Mouse (Mus musculus) forebrain, embryonic 13.5 days (tissue): ENCODE measurements at regions not wholly inside any gene's neighbourhood (a gene's known extent, or its start where the extent isn't known, plus 50 kb on each side); places are given as distances from the start of the nearest gene placed in this dataset.

Experiments
- ATAC-seq: fragments of 200-750 bp; cut with Nextera tagmentation; 2 replicates; pipeline ENCODE4 v1.8.0; 2017
- H3K27ac ChIP-seq: fragments of 300-500 bp; sonication (generic); 2 replicates; pipeline ENCODE4 v1.5.1; 2015; ENCODE audit warnings: inconsistent platforms, mild to moderate bottlenecking, moderate library complexity
- H3K27me3 ChIP-seq: fragments of 300-500 bp; sonication (generic); 2 replicates; pipeline ENCODE4 v1.6.1; 2015; ENCODE audit warnings: mild to moderate bottlenecking, inconsistent platforms
- H3K36me3 ChIP-seq: fragments of 300-500 bp; sonication (generic); 2 replicates; pipeline ENCODE4 v1.6.1; 2015; ENCODE audit warnings: mild to moderate bottlenecking, inconsistent platforms; ENCODE audit not compliant: poor library complexity, severe bottlenecking
- H3K4me1 ChIP-seq: fragments of 300-500 bp; sonication (generic); 2 replicates; pipeline ENCODE4 v1.6.1; 2015; ENCODE audit warnings: inconsistent platforms
- H3K4me2 ChIP-seq: fragments of 300-500 bp; sonication (generic); 2 replicates; pipeline ENCODE4 v1.6.1; 2015; ENCODE audit warnings: inconsistent platforms, mild to moderate bottlenecking, moderate library complexity
- H3K4me3 ChIP-seq: fragments of 300-500 bp; sonication (generic); 2 replicates; pipeline ENCODE4 v1.5.1; 2015; ENCODE audit warnings: mild to moderate bottlenecking, inconsistent platforms
- H3K9ac ChIP-seq: fragments of 300-500 bp; sonication (generic); 2 replicates; pipeline ENCODE4 v1.6.1; 2015; ENCODE audit warnings: mild to moderate bottlenecking, inconsistent platforms
- H3K9me3 ChIP-seq: fragments of 300-500 bp; sonication (generic); replicated peaks from 2 replicates; pipeline ENCODE4 v1.6.1; 2016; ENCODE audit warnings: inconsistent platforms
- WGBS: fragments of 180-500 bp; shearing (Covaris S2); methylation state at CpG from one replicate; pipeline ENCODE4 v1.1.7; 2015; 5-methylcytosine and 5-hydroxymethylcytosine counted together

GRCm38 (mm10) chr4:127747876-127748275 is 222.9 kb downstream of the CK137956 start:
- no peaks in the 10 kb centered on the region for H3K27me3 ChIP-seq
- no peak overlapping the region for H3K4me2 ChIP-seq
- H3K27ac ChIP-seq = no peak overlapping the region
- WGBS = 84% methylated on average over 5 of the region's 5 CpGs
- ATAC-seq = no peak
- no peaks in the 10 kb centered on the region for H3K36me3 ChIP-seq
- H3K4me1 ChIP-seq = no peaks in the 10 kb centered on the region
- peaks cover 3% of the 10 kb centered on the region; the same call in 1 of the 2 replicates for H3K9me3 ChIP-seq
- H3K4me3 ChIP-seq = no peak overlapping the region
- no peak overlapping the region for H3K9ac ChIP-seq

DNA sequence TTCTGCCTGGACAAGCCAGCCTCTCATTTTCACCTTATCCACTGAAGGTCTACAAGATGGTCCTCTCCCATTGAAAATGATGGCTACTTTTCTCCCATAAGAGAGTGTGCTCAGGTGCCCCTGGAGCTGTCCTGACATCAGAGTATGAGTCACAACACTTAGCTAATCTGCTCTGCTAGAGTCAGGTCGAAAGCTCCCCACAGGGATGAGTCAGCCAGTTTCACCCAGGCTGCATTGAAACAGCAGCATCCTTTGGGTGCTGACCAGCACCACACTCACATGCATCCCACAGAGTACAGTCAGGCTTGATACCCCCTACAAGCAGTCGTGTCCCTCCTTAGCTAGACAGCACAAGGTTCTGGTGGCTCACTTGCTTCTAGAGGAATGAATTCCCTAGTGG is 234.0 kb downstream of the CK137956 start:
- Histone ChIP-seq H3K9ac (no peak overlapping the region), H3K27me3 (no peaks in the 10 kb centered on the region), H3K4me1 (peaks cover 13% of the 10 kb centered on the region), H3K36me3 (no peaks in the 10 kb centered on the region), H3K9me3 (no peaks in the 10 kb centered on the region), H3K4me3 (no peak overlapping the region), H3K4me2 (no peak overlapping the region), H3K27ac (no peak overlapping the region)
- 79% methylated on average over 2 of the region's 2 CpGs for WGBS
- no peak for ATAC-seq

DNA sequence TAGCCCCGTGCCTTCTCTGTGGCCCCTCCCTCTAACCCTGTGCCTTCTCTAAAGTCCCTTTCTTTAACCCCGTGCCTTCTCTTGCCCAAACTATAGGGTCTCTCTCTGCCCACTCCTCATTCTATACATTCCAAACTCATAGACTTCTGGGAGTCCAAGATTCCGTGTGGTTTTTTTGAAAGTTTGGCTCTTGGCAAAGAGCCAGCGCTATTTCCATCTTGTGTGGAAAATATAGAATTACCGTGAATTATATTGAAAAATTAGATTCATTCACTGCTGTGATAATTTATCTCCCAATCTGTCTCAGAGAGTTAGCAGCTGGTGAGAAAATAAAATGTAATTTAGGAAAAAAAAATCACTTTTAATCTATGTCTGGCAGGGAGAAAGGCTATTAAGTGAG is 234.6 kb downstream of the CK137956 start:
- ATAC-seq = no peak
- no peak overlapping the region for H3K27ac ChIP-seq
- H3K4me1 ChIP-seq = peaks cover 15% of the 10 kb centered on the region
- no peaks in the 10 kb centered on the region for H3K27me3 ChIP-seq
- no peak overlapping the region for H3K4me3 ChIP-seq
- WGBS = 70% methylated on average over 5 of the region's 5 CpGs
- no peak overlapping the region for H3K4me2 ChIP-seq
- no peaks in the 10 kb centered on the region for H3K36me3 ChIP-seq
- H3K9me3 ChIP-seq = no peaks in the 10 kb centered on the region
- H3K9ac ChIP-seq = no peak overlapping the region

- no peaks in the 10 kb centered on the region for H3K9me3 ChIP-seq
- H3K36me3 ChIP-seq = no peaks in the 10 kb centered on the region
- peaks cover 15% of the 10 kb centered on the region for H3K4me1 ChIP-seq
- peak overlapping the region; percentile 51 for H3K27ac ChIP-seq
- H3K4me2 ChIP-seq = no peak overlapping the region
- ATAC-seq = peak; percentile 45; the same call in 1 of the 2 replicates
- no peak overlapping the region for H3K4me3 ChIP-seq
- H3K9ac ChIP-seq = no peak overlapping the region
- 25% methylated on average over 8 of the region's 8 CpGs for WGBS
- H3K27me3 ChIP-seq = no peaks in the 10 kb centered on the region
Measured at GRCm38 (mm10) chr4:127734641-127735040, 236.1 kb downstream of the CK137956 start.

DNA sequence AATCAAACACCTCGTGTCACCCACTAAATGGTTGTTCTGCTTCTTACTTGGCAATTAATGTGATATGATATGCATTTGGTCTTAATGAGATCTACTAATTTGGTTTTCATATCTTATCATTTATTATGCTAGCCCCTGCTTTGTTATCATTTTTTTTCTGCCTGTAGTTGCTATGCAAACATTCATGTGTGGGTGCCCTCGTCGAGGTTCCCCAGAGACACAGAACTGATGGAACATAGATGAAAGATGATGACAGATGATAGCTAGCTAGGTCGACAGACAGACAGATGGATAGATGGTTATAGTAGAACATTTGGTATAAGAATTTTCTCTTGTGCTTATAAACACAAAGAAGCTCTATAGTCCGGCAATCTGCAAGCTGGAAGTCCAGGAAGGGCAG is 252.1 kb downstream of the CK137956 start:
- ATAC-seq = no peak
- no peaks in the 10 kb centered on the region for H3K9me3 ChIP-seq
- WGBS = 80% methylated on average over 5 of the region's 5 CpGs

DNA sequence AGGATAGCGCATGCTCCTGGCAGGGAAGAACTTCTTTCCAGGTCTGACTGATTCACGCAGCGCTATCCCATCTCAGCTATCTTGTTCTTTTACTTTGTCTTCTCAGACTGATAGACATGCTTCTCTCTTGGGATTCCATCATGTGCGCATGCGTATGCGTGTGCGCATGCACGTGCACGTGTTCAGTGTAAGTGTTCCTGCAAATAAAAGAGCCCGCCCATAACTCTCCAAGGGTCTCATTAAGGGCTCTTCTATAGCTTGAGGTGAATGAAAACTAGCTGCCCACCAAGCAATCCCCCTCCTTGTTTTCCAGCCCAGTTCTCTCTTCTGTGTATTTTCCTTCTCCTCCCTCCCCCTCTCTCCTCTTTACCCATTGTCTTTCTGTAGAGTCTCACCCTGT is 258.5 kb downstream of the CK137956 start:
- WGBS = 84% methylated on average over 10 of the region's 10 CpGs
- H3K4me2 ChIP-seq = no peak overlapping the region
- H3K9ac ChIP-seq = no peak overlapping the region
- peaks cover 10% of the 10 kb centered on the region for H3K4me1 ChIP-seq
- H3K27me3 ChIP-seq = no peaks in the 10 kb centered on the region
- H3K9me3 ChIP-seq = no peaks in the 10 kb centered on the region
- H3K27ac ChIP-seq = no peak overlapping the region
- no peaks in the 10 kb centered on the region for H3K36me3 ChIP-seq
- no peak overlapping the region for H3K4me3 ChIP-seq
- ATAC-seq = no peak

More for the DNA sequence above, 252.1 kb downstream of the CK137956 start:
- H3K4me3 ChIP-seq = no peak overlapping the region
- H3K4me1 ChIP-seq = no peaks in the 10 kb centered on the region
- H3K4me2 ChIP-seq = no peak overlapping the region
- H3K27me3 ChIP-seq = no peaks in the 10 kb centered on the region
- no peaks in the 10 kb centered on the region for H3K36me3 ChIP-seq
- no peak overlapping the region for H3K27ac ChIP-seq
- no peak overlapping the region for H3K9ac ChIP-seq

DNA sequence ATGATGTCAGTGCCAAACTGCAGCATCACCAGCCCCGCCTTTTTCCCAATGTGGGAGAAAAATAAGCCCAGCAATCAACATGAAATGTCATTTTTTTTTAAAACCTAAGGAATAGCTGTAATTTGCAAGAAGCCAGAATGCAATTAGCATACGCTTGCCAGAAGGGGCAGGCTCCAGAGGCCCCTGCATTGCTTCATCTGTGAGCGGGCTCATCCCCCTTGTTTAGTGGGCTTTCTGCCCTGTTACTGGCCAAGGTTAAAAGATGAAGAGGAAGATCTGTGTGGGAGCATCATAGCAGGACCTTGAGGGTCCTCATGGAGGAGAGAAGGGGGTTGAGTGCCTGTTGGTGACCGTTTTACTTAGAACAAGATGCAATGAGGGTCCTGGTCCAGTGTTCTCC is 259.9 kb downstream of the CK137956 start:
- Histone ChIP-seq H3K4me2 (no peak overlapping the region), H3K9me3 (no peaks in the 10 kb centered on the region), H3K9ac (no peak overlapping the region), H3K27ac (no peak overlapping the region), H3K4me3 (no peak overlapping the region), H3K4me1 (peaks cover 10% of the 10 kb centered on the region), H3K36me3 (no peaks in the 10 kb centered on the region), H3K27me3 (no peaks in the 10 kb centered on the region)
- 67% methylated on average over 4 of the region's 4 CpGs for WGBS
- ATAC-seq = no peak

- H3K27me3 ChIP-seq = no peaks in the 10 kb centered on the region
- ATAC-seq = no peak
- no peak overlapping the region for H3K9ac ChIP-seq
- 77% methylated on average over 6 of the region's 6 CpGs for WGBS
- H3K4me1 ChIP-seq = peaks cover 10% of the 10 kb centered on the region
- no peaks in the 10 kb centered on the region for H3K9me3 ChIP-seq
- H3K36me3 ChIP-seq = no peaks in the 10 kb centered on the region
- H3K4me2 ChIP-seq = no peak overlapping the region
- no peak overlapping the region for H3K27ac ChIP-seq
- no peak overlapping the region for H3K4me3 ChIP-seq
Measured at GRCm38 (mm10) chr4:127709746-127710145, 261.0 kb downstream of the CK137956 start.

- peaks cover 10% of the 10 kb centered on the region for H3K4me1 ChIP-seq
- no peaks in the 10 kb centered on the region for H3K9me3 ChIP-seq
- WGBS = 81% methylated on average over 3 of the region's 3 CpGs
- no peak overlapping the region for H3K9ac ChIP-seq
- H3K4me2 ChIP-seq = no peak overlapping the region
- no peak for ATAC-seq
- no peak overlapping the region for H3K4me3 ChIP-seq
- H3K36me3 ChIP-seq = no peaks in the 10 kb centered on the region
- no peaks in the 10 kb centered on the region for H3K27me3 ChIP-seq
- H3K27ac ChIP-seq = no peak overlapping the region
Measured at GRCm38 (mm10) chr4:127708186-127708585, 262.6 kb downstream of the CK137956 start.

- WGBS = 80% methylated on average over 3 of the region's 3 CpGs
- Histone ChIP-seq H3K9me3 (no peaks in the 10 kb centered on the region), H3K4me3 (no peak overlapping the region), H3K4me1 (peaks cover 10% of the 10 kb centered on the region), H3K9ac (no peak overlapping the region), H3K27ac (no peak overlapping the region), H3K27me3 (no peaks in the 10 kb centered on the region), H3K4me2 (no peak overlapping the region), H3K36me3 (no peaks in the 10 kb centered on the region)
- no peak for ATAC-seq
Measured at GRCm38 (mm10) chr4:127707126-127707525, 263.6 kb downstream of the CK137956 start.

- no peak for ATAC-seq
- H3K4me3 ChIP-seq = no peak overlapping the region
- no peaks in the 10 kb centered on the region for H3K36me3 ChIP-seq
- WGBS = 93% methylated on average over 11 of the region's 11 CpGs
- no peaks in the 10 kb centered on the region for H3K4me1 ChIP-seq
- H3K9me3 ChIP-seq = no peaks in the 10 kb centered on the region
- H3K4me2 ChIP-seq = no peak overlapping the region
- H3K27ac ChIP-seq = no peak overlapping the region
- no peaks in the 10 kb centered on the region for H3K27me3 ChIP-seq
- H3K9ac ChIP-seq = no peak overlapping the region
Measured at GRCm38 (mm10) chr4:127701651-127702050, 269.1 kb downstream of the CK137956 start.

DNA sequence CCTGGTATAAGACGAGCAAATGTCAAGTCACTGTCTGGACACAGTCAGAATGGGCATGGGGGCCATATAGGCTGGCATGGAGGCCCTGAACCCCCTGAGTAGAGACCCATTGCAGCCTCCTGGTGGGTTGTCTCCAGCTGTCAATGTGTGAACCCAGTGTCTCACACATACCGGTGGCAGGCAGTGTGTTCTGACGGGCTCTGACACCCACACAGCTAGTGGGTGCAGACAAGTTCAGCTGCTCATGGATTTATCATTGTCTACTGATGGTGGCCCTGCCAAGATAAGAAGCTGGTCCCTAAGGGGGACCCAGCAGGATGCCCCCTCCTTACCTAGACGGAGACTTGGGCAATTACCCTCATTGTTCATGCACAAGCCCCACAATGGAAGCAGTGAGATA is 280.8 kb downstream of the CK137956 start:
- ATAC-seq = no peak
- Histone ChIP-seq H3K9me3 (no peaks in the 10 kb centered on the region), H3K9ac (no peak overlapping the region), H3K27me3 (no peaks in the 10 kb centered on the region), H3K36me3 (no peaks in the 10 kb centered on the region), H3K27ac (no peak overlapping the region), H3K4me3 (no peak overlapping the region), H3K4me2 (no peak overlapping the region), H3K4me1 (peaks cover 6% of the 10 kb centered on the region)
- 20% methylated on average over 4 of the region's 4 CpGs for WGBS

DNA sequence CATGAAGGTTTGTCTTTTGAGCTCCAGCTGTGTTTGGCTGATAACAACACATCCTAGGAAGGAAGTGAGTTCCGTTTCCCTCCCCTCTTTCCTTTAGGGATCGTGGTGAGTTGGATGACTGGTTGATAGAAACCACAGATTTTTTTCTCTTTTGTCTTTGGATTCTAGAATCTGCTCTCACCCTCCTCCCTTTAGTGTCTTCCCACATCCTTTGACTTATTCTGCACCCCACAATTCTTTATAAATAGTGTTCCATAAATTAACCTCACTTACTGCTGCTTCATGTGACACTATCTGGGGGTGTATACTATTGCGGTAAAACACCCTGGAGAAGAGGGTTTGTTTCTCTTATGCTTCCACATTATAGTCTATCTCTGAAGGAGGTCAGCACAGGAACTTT is 285.7 kb downstream of the CK137956 start:
- Histone ChIP-seq H3K4me2 (no peak overlapping the region), H3K4me3 (no peak overlapping the region), H3K36me3 (no peaks in the 10 kb centered on the region), H3K9me3 (no peaks in the 10 kb centered on the region), H3K9ac (no peak overlapping the region), H3K27ac (no peak overlapping the region), H3K4me1 (peaks cover under 1% of the 10 kb centered on the region), H3K27me3 (no peaks in the 10 kb centered on the region)
- no peak for ATAC-seq
- WGBS = 91% methylated on average over 3 of the region's 3 CpGs
